Mouse (Mus musculus) kidney, postnatal 0 days (tissue): ENCODE results near the gene Ifng. TPM values are rescaled to one million over a fixed set of nuclear protein-coding genes. Genes with fewer than 3 reads are reported as not detected.

Experiments
- ATAC-seq: fragments of 200-750 bp; cut with Nextera tagmentation; replicated peaks from 2 replicates; pipeline ENCODE4 v1.8.0; 2017; ENCODE audit warnings: low read depth, moderate number of reproducible peaks, moderate TSS enrichment, moderate library complexity; ENCODE audit not compliant: low FRiP score
- DNase-seq: peaks from one replicate; pipeline ENCODE4 v3.0.0-alpha.2; 2016; ENCODE audit warnings: low spot score
- H3K27ac ChIP-seq: fragments of 300-500 bp; sonication (generic); 2 replicates; pipeline ENCODE4 v1.5.1; 2014; ENCODE audit warnings: mild to moderate bottlenecking
- H3K27me3 ChIP-seq: fragments of 300-500 bp; sonication (generic); 2 replicates; pipeline ENCODE4 v1.6.1; 2014; ENCODE audit warnings: low read length, mixed read lengths; ENCODE audit not compliant: insufficient read depth
- H3K36me3 ChIP-seq: fragments of 300-500 bp; sonication (generic); 2 replicates; pipeline ENCODE4 v1.6.1; 2014; ENCODE audit warnings: low read length, mixed read lengths; ENCODE audit not compliant: insufficient read depth
- H3K4me1 ChIP-seq: fragments of 300-500 bp; sonication (generic); replicated peaks from 2 replicates; pipeline ENCODE4 v1.6.1; 2014; ENCODE audit warnings: antibody characterized with exemption, low read length, mixed read lengths; ENCODE audit not compliant: insufficient read depth
- H3K4me2 ChIP-seq: fragments of 300-500 bp; sonication (generic); 2 replicates; pipeline ENCODE4 v1.6.1; 2014; ENCODE audit warnings: mild to moderate bottlenecking, low read length, moderate library complexity, mixed read lengths
- H3K4me3 ChIP-seq: fragments of 300-500 bp; sonication (generic); replicated peaks from 2 replicates; pipeline ENCODE4 v1.5.1; 2014; ENCODE audit warnings: low read depth, low read length
- H3K9ac ChIP-seq: fragments of 300-500 bp; sonication (generic); 2 replicates; pipeline ENCODE4 v1.6.1; 2014; ENCODE audit warnings: low read depth, low read length
- H3K9me3 ChIP-seq: fragments of 300-500 bp; sonication (generic); replicated peaks from 2 replicates; pipeline ENCODE4 v1.6.1; 2016; ENCODE audit warnings: low read length, inconsistent platforms, mixed read lengths
- CTCF ChIP-seq: IDR thresholded peaks from 2 replicates; pipeline ENCODE4 v1.5.1; 2016; ENCODE audit warnings: antibody characterized with exemption, low read depth, mild to moderate bottlenecking, moderate library complexity
- WGBS: fragments of 180-500 bp; shearing (Covaris S2); extraction: QIAGEN DNeasy Blood & Tissue Kit; methylation state at CpG from one replicate; pipeline ENCODE4 v1.1.7; 2014; 5-methylcytosine and 5-hydroxymethylcytosine counted together
- polyA plus RNA-seq: library from polyadenylated mRNA; unstranded; fragments of >200 nt; fragmentation: Nextera tagmentation; extraction: Ambion mirVana; gene quantifications from 2 replicates; pipeline ENCODE4 v1.2.1, GENCODE M21; 2015

The Ifng gene
- polyA plus RNA-seq, 1 experiment from 2014 or later = not detected

GRCm38 (mm10) chr10:118435501-118435900, 5.3 kb upstream of the Ifng start:
- Histone ChIP-seq H3K9ac (no peak overlapping the region), H3K27me3 (no peaks in the 10 kb centered on the region), H3K9me3 (no peaks in the 10 kb centered on the region), H3K4me2 (no peak overlapping the region), H3K36me3 (no peaks in the 10 kb centered on the region), H3K27ac (no peak overlapping the region), H3K4me1 (no peaks in the 10 kb centered on the region), H3K4me3 (no peak overlapping the region)
- TF ChIP-seq CTCF = no peak
- DNase-seq (no peak), ATAC-seq (no peak)
- WGBS = 86% methylated on average over 6 of the region's 6 CpGs

GRCm38 (mm10) chr10:118441898-118442297, 1.1 kb downstream of the Ifng start:
- peak; percentile 60 for TF ChIP-seq CTCF
- H3K27ac ChIP-seq = no peak overlapping the region
- H3K27me3 ChIP-seq = no peaks in the 10 kb centered on the region
- no peaks in the 10 kb centered on the region for H3K4me1 ChIP-seq
- no peak for ATAC-seq
- H3K9ac ChIP-seq = no peak overlapping the region
- H3K4me3 ChIP-seq = no peak overlapping the region
- H3K36me3 ChIP-seq = no peaks in the 10 kb centered on the region
- peak; percentile 40 for DNase-seq
- H3K9me3 ChIP-seq = no peaks in the 10 kb centered on the region
- H3K4me2 ChIP-seq = no peak overlapping the region
- WGBS = 69% methylated on average over 3 of the region's 3 CpGs

- no peaks in the 10 kb centered on the region for H3K9me3 ChIP-seq
- H3K27me3 ChIP-seq = no peaks in the 10 kb centered on the region
- H3K4me3 ChIP-seq = no peak overlapping the region
- no peak overlapping the region for H3K4me2 ChIP-seq
- no peak overlapping the region for H3K9ac ChIP-seq
- TF ChIP-seq CTCF = no peak
- no peak overlapping the region for H3K27ac ChIP-seq
- DNase-seq = no peak
- ATAC-seq = no peak
- no peaks in the 10 kb centered on the region for H3K36me3 ChIP-seq
- H3K4me1 ChIP-seq = no peaks in the 10 kb centered on the region
- WGBS = 88% methylated on average over 6 of the region's 6 CpGs
Observed at GRCm38 (mm10) chr10:118442999-118443398, 2.2 kb downstream of the Ifng start.

- H3K4me3 ChIP-seq = no peak overlapping the region
- H3K27me3 ChIP-seq = no peaks in the 10 kb centered on the region
- TF ChIP-seq CTCF = no peak
- H3K9me3 ChIP-seq = no peaks in the 10 kb centered on the region
- no peaks in the 10 kb centered on the region for H3K4me1 ChIP-seq
- DNase-seq = no peak
- H3K4me2 ChIP-seq = no peak overlapping the region
- WGBS = 92% methylated on average over 6 of the region's 6 CpGs
- no peak overlapping the region for H3K27ac ChIP-seq
- H3K9ac ChIP-seq = no peak overlapping the region
- ATAC-seq = no peak
- H3K36me3 ChIP-seq = no peaks in the 10 kb centered on the region
Observed at GRCm38 (mm10) chr10:118445021-118445420, 4.2 kb downstream of the Ifng start.

- no peak overlapping the region for H3K27ac ChIP-seq
- WGBS = 72% methylated on average over 8 of the region's 8 CpGs
- H3K4me1 ChIP-seq = no peaks in the 10 kb centered on the region
- no peak for TF ChIP-seq CTCF
- H3K27me3 ChIP-seq = no peaks in the 10 kb centered on the region
- no peaks in the 10 kb centered on the region for H3K9me3 ChIP-seq
- DNase-seq (no peak), ATAC-seq (no peak)
- H3K4me3 ChIP-seq = no peak overlapping the region
- no peak overlapping the region for H3K9ac ChIP-seq
- H3K36me3 ChIP-seq = no peaks in the 10 kb centered on the region
- H3K4me2 ChIP-seq = no peak overlapping the region
Observed at GRCm38 (mm10) chr10:118445502-118445901, 4.7 kb downstream of the Ifng start.

- Histone ChIP-seq H3K27ac (no peak overlapping the region), H3K4me2 (no peak overlapping the region), H3K9ac (no peak overlapping the region), H3K36me3 (no peaks in the 10 kb centered on the region), H3K27me3 (no peaks in the 10 kb centered on the region), H3K9me3 (no peaks in the 10 kb centered on the region), H3K4me3 (no peak overlapping the region), H3K4me1 (no peaks in the 10 kb centered on the region)
- ATAC-seq (no peak), DNase-seq (no peak)
- 92% methylated on average over 14 of the region's 14 CpGs for WGBS
- TF ChIP-seq CTCF = no peak
Observed at GRCm38 (mm10) chr10:118445978-118446377, 5.1 kb downstream of the Ifng start.

- DNase-seq (no peak), ATAC-seq (no peak)
- no peak for TF ChIP-seq CTCF
- no peaks in the 10 kb centered on the region for H3K36me3 ChIP-seq
- H3K27ac ChIP-seq = no peak overlapping the region
- no peaks in the 10 kb centered on the region for H3K27me3 ChIP-seq
- H3K4me2 ChIP-seq = no peak overlapping the region
- WGBS = 36% methylated on average over 2 of the region's 2 CpGs
- no peaks in the 10 kb centered on the region for H3K9me3 ChIP-seq
- H3K4me1 ChIP-seq = no peaks in the 10 kb centered on the region
- H3K9ac ChIP-seq = no peak overlapping the region
- H3K4me3 ChIP-seq = no peak overlapping the region
Observed at GRCm38 (mm10) chr10:118451747-118452146, 10.9 kb downstream of the Ifng start.
